Mouse (Mus musculus) heart, postnatal 0 days (tissue): Measurements from ENCODE around the gene Sept1.

Source experiments
- CTCF ChIP-seq: IDR thresholded peaks from 2 replicates; pipeline ENCODE4 v1.5.1; 2016; ENCODE audit warnings: antibody characterized with exemption, control low read depth, low read depth
- EP300 ChIP-seq: IDR thresholded peaks from 2 replicates; pipeline ENCODE4 v1.6.1; 2016; ENCODE audit warnings: antibody characterized with exemption, low read depth

- TF ChIP-seq CTCF (no peak), EP300 (no peak)
Observed at GRCm38 (mm10) chr7:127270256-127270655, 37.3 kb upstream of the Sept1 start.
